Mouse (Mus musculus) G1E (cell line): ENCODE measurements around the gene Rcsd1.

Experiments used
- CTCF ChIP-seq: IDR thresholded peaks from 2 replicates; pipeline ENCODE4 v1.5.1; 2012; ENCODE audit warnings: low read depth, low read length, inconsistent platforms, mixed read lengths
- GATA1 ChIP-seq: IDR thresholded peaks from 2 replicates; pipeline ENCODE4 v1.6.1; 2012; ENCODE audit warnings: borderline replicate concordance, low read length, inconsistent platforms, mixed read lengths
- GATA2 ChIP-seq: IDR thresholded peaks from 2 replicates; pipeline ENCODE4 v1.6.1; 2012; ENCODE audit warnings: low read depth, low read length, inconsistent platforms, borderline replicate concordance
- POLR2AphosphoS5 ChIP-seq: IDR thresholded peaks from 2 replicates; pipeline ENCODE4 v1.6.1; 2012; ENCODE audit warnings: low read depth, low read length, inconsistent platforms; ENCODE audit not compliant: insufficient replicate concordance
- TAL1 ChIP-seq: conservative IDR thresholded peaks from 2 replicates; pipeline ENCODE4 v1.6.1; 2012; ENCODE audit warnings: low read depth, low read length, inconsistent platforms, mixed read lengths

DNA sequence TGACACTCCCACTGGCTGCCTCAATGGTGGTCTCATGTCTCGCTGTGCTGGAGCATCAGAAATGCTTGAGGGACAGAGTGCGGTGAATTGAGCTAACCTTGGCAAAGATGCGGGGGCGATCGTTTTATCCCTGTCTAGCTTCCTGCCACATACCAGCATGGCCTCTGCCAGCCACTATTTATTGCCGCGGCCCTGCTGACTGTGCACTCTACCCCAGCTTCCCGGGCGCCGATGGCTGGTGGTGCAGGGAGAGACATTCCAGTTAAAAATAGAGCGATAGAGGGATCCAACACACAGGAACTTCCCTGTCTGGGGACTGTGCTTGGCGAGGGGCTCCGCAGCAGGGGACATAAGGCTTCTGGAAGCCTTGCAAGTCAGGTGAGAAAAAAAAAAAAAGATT, 42.2 kb downstream of the Rcsd1 start:
- no peak for TF ChIP-seq GATA1
- no peak for TF ChIP-seq CTCF
- no peak for TF ChIP-seq TAL1
- no peak for TF ChIP-seq POLR2AphosphoS5
- no peak for TF ChIP-seq GATA2
